Mouse (Mus musculus): ENCODE data around the gene Idua. TPM values are rescaled to one million over a fixed set of nuclear protein-coding genes. Genes with fewer than 3 reads are reported as not detected.

Gene Idua
- polyA plus RNA-seq, 1 experiment from 2014 or later = 14.5 TPM

GRCm38 (mm10) chr5:108693872-108694288, 33.7 kb downstream of the Idua start:
- 0% methylated on average over 31 of the region's 43 CpGs for WGBS
- H3K9me3 ChIP-seq = no peaks in the 10 kb centered on the region
- H3K4me1 ChIP-seq = peaks cover 46% of the 10 kb centered on the region
- H3K27ac ChIP-seq = peak overlapping the region; percentile 70; the same call in 1 of the 2 replicates
- H3K4me3 ChIP-seq = peak overlapping the region; percentile 88
- H3K27me3 ChIP-seq = no peaks in the 10 kb centered on the region
- ATAC-seq (ENCODE audit: borderline replicate concordance, extremely low read depth, low FRiP score, low TSS enrichment) = peak; percentile 94
- H3K4me2 ChIP-seq = peak overlapping the region; percentile 65
- no peaks in the 10 kb centered on the region for H3K36me3 ChIP-seq
- H3K9ac ChIP-seq = peak overlapping the region; percentile 82

- peak overlapping the region; percentile 70 for H3K27ac ChIP-seq
- peak overlapping the region; percentile 82 for H3K9ac ChIP-seq
- WGBS = 2% methylated on average over 76 of the region's 99 CpGs
- H3K9me3 ChIP-seq = no peaks in the 10 kb centered on the region
- H3K4me3 ChIP-seq = peak overlapping the region; percentile 88
- no peaks in the 10 kb centered on the region for H3K36me3 ChIP-seq
- no peaks in the 10 kb centered on the region for H3K27me3 ChIP-seq
- peak; percentile 58 for ATAC-seq (ENCODE audit: borderline replicate concordance, extremely low read depth, low FRiP score, low TSS enrichment)
- H3K4me1 ChIP-seq = peaks cover 52% of the 10 kb centered on the region
- H3K4me2 ChIP-seq = peak overlapping the region; percentile 65
Observed at GRCm38 (mm10) chr5:108694352-108695261, 34.5 kb downstream of the Idua start.

GRCm38 (mm10) chr5:108695861-108696260, 35.7 kb downstream of the Idua start:
- H3K27ac ChIP-seq = no peak overlapping the region
- 90% methylated on average over 12 of the region's 12 CpGs for WGBS
- no peaks in the 10 kb centered on the region for H3K36me3 ChIP-seq
- H3K9ac ChIP-seq = no peak overlapping the region
- no peaks in the 10 kb centered on the region for H3K27me3 ChIP-seq
- peak overlapping the region; percentile 65; the same call in 1 of the 2 replicates for H3K4me2 ChIP-seq
- H3K9me3 ChIP-seq = no peaks in the 10 kb centered on the region
- no peak overlapping the region for H3K4me3 ChIP-seq
- ATAC-seq (ENCODE audit: borderline replicate concordance, extremely low read depth, low FRiP score, low TSS enrichment) = no peak
- H3K4me1 ChIP-seq = peaks cover 64% of the 10 kb centered on the region

- Histone ChIP-seq H3K4me3 (no peak overlapping the region), H3K9ac (no peak overlapping the region), H3K9me3 (no peaks in the 10 kb centered on the region), H3K4me2 (no peak overlapping the region), H3K27me3 (no peaks in the 10 kb centered on the region), H3K36me3 (no peaks in the 10 kb centered on the region), H3K4me1 (peaks cover 70% of the 10 kb centered on the region), H3K27ac (no peak overlapping the region)
- 77% methylated on average over 3 of the region's 3 CpGs for WGBS
- ATAC-seq (ENCODE audit: borderline replicate concordance, extremely low read depth, low FRiP score, low TSS enrichment) = no peak
Observed at GRCm38 (mm10) chr5:108696542-108696941, 36.4 kb downstream of the Idua start.

GRCm38 (mm10) chr5:108697341-108697753, 37.2 kb downstream of the Idua start:
- WGBS = 32% methylated on average over 4 of the region's 4 CpGs
- no peak overlapping the region for H3K9ac ChIP-seq
- H3K36me3 ChIP-seq = no peaks in the 10 kb centered on the region
- H3K4me1 ChIP-seq = peaks cover 62% of the 10 kb centered on the region
- ATAC-seq (ENCODE audit: borderline replicate concordance, extremely low read depth, low FRiP score, low TSS enrichment) = no peak
- H3K4me3 ChIP-seq = no peak overlapping the region
- 0 out of 2 replicates have a peak overlapping the region, but pooled peaks have one; percentile 30 for H3K27ac ChIP-seq
- H3K27me3 ChIP-seq = no peaks in the 10 kb centered on the region
- no peak overlapping the region for H3K4me2 ChIP-seq
- H3K9me3 ChIP-seq = no peaks in the 10 kb centered on the region

GRCm38 (mm10) chr5:108700346-108700745, 40.2 kb downstream of the Idua start:
- Histone ChIP-seq H3K9ac (no peak overlapping the region), H3K9me3 (no peaks in the 10 kb centered on the region), H3K36me3 (peaks cover 9% of the 10 kb centered on the region), H3K4me2 (no peak overlapping the region; the same call in 1 of the 2 replicates), H3K27ac (peak overlapping the region; percentile 84), H3K27me3 (no peaks in the 10 kb centered on the region), H3K4me1 (peaks cover 55% of the 10 kb centered on the region), H3K4me3 (no peak overlapping the region)
- 25% methylated on average over 3 of the region's 3 CpGs for WGBS
- ATAC-seq (ENCODE audit: borderline replicate concordance, extremely low read depth, low FRiP score, low TSS enrichment) = peak; percentile 74

- Histone ChIP-seq H3K27ac (no peak overlapping the region), H3K9ac (no peak overlapping the region), H3K4me3 (no peak overlapping the region), H3K27me3 (no peaks in the 10 kb centered on the region), H3K4me1 (peaks cover 46% of the 10 kb centered on the region), H3K9me3 (no peaks in the 10 kb centered on the region), H3K36me3 (peaks cover 21% of the 10 kb centered on the region), H3K4me2 (no peak overlapping the region)
- 80% methylated on average over 10 of the region's 10 CpGs for WGBS
- ATAC-seq (ENCODE audit: borderline replicate concordance, extremely low read depth, low FRiP score, low TSS enrichment) = no peak
Observed at GRCm38 (mm10) chr5:108701341-108702021, 41.4 kb downstream of the Idua start.

- Histone ChIP-seq H3K9ac (no peak overlapping the region), H3K9me3 (no peaks in the 10 kb centered on the region), H3K4me3 (no peak overlapping the region), H3K4me1 (peaks cover 32% of the 10 kb centered on the region), H3K27ac (no peak overlapping the region), H3K4me2 (no peak overlapping the region), H3K27me3 (no peaks in the 10 kb centered on the region), H3K36me3 (peaks cover 35% of the 10 kb centered on the region)
- ATAC-seq (ENCODE audit: borderline replicate concordance, extremely low read depth, low FRiP score, low TSS enrichment) = no peak; the same call in 1 of the 2 replicates
- 61% methylated on average over 12 of the region's 12 CpGs for WGBS
Observed at GRCm38 (mm10) chr5:108703754-108704626, 43.9 kb downstream of the Idua start.

GRCm38 (mm10) chr5:108707758-108708157, 47.6 kb downstream of the Idua start:
- Histone ChIP-seq H3K36me3 (peaks cover 35% of the 10 kb centered on the region), H3K4me3 (no peak overlapping the region), H3K4me1 (peaks cover 8% of the 10 kb centered on the region), H3K4me2 (no peak overlapping the region), H3K9me3 (no peaks in the 10 kb centered on the region), H3K9ac (no peak overlapping the region), H3K27me3 (no peaks in the 10 kb centered on the region), H3K27ac (no peak overlapping the region)
- ATAC-seq (ENCODE audit: borderline replicate concordance, extremely low read depth, low FRiP score, low TSS enrichment) = no peak
- WGBS = 80% methylated on average over 2 of the region's 2 CpGs

- H3K4me3 ChIP-seq = no peak overlapping the region
Observed at GRCm38 (mm10) chr5:108708419-108708818, 48.3 kb downstream of the Idua start.

GRCm38 (mm10) chr5:108708981-108709731, 49.0 kb downstream of the Idua start:
- Histone ChIP-seq H3K4me2 (no peak overlapping the region), H3K4me3 (no peak overlapping the region), H3K9me3 (no peaks in the 10 kb centered on the region), H3K36me3 (peaks cover 35% of the 10 kb centered on the region), H3K27me3 (no peaks in the 10 kb centered on the region), H3K4me1 (peaks cover 5% of the 10 kb centered on the region), H3K9ac (no peak overlapping the region), H3K27ac (no peak overlapping the region)
- 0 out of 2 replicates have a peak, but pooled peaks have one; percentile 35 for ATAC-seq (ENCODE audit: borderline replicate concordance, extremely low read depth, low FRiP score, low TSS enrichment)
- WGBS = 40% methylated on average over 6 of the region's 6 CpGs

More at GRCm38 (mm10) chr5:108708419-108708818, 48.3 kb downstream of the Idua start:
- ATAC-seq (ENCODE audit: borderline replicate concordance, extremely low read depth, low FRiP score, low TSS enrichment) = no peak
- H3K9me3 ChIP-seq = no peaks in the 10 kb centered on the region
- 86% methylated on average over 1 of the region's 1 CpGs for WGBS
- H3K27ac ChIP-seq = no peak overlapping the region
- no peak overlapping the region for H3K4me2 ChIP-seq
- no peaks in the 10 kb centered on the region for H3K27me3 ChIP-seq
- no peak overlapping the region for H3K9ac ChIP-seq
- H3K36me3 ChIP-seq = peaks cover 35% of the 10 kb centered on the region
- H3K4me1 ChIP-seq = peaks cover 7% of the 10 kb centered on the region
